ENCODE assay signal across 14 mouse cellular contexts in the genomic region with DNA sequence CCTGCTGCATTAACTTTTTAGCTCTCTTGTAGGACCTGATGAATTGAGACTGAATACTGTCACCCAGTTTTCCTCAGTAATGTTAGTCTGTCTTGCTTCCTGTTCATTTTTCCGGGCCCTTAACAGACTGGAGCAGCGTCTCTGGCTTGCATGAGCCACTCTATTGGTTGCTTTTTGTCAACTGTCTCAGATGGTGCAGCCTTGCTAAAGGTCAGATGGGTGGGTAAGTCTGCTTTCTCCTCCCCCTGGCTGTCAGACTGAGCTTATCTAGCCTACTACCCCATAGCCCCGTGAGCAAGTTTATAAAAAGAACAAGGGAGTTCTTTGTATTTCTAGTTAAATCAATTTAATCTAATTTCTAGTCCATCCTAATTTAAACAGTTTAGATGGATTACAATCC. TPM values are rescaled to one million over a fixed set of nuclear protein-coding genes. Genes with fewer than 3 reads are reported as not detected.
DNase-seq lines count a peak whose midpoint lies in the region; ATAC-seq lines count a peak whose summit lies in the region.
"Had no signal": no experiment of that assay in that cellular context is flagged by ENCODE, and none has a peak within 500 bp of the region (broad histone marks: within the 10 kb centered on the region; RNA-seq: fewer than 3 reads in every experiment).

No protein-coding gene starts in this region.

- H3K4me2 ChIP-seq in heart, embryonic 12.5 days, result peak overlapping the region; percentile 48
- H3K4me2 ChIP-seq in embryonic facial prominence, embryonic 14.5 days (ENCODE audit: low read depth, low read length), result no peak overlapping the region
- peak overlapping the region; percentile 6; the same call in 1 of the 2 replicates for H3K4me2 ChIP-seq in liver, embryonic 11.5 days
- H3K4me2 ChIP-seq in kidney, embryonic 15.5 days, result no peak overlapping the region
- H3K4me2 ChIP-seq: hindbrain, embryonic 12.5 days; lung, embryonic 15.5 days had no signal

- peak overlapping the region; percentile 77 for H3K27ac ChIP-seq in heart, embryonic 12.5 days (ENCODE audit: poor library complexity, severe bottlenecking)
- 0 out of 2 replicates have a peak overlapping the region, but pooled peaks have one; percentile 25 for H3K27ac ChIP-seq in embryonic facial prominence, embryonic 14.5 days (replicated peaks; ENCODE audit: low read depth, low read length)
- no peak overlapping the region for H3K27ac ChIP-seq in liver, embryonic 11.5 days (ENCODE audit: low read depth, low read length)
- H3K27ac ChIP-seq in kidney, embryonic 15.5 days, result no peak overlapping the region
- H3K27ac ChIP-seq: hindbrain, embryonic 12.5 days; lung, embryonic 15.5 days had no signal

- WGBS in heart, embryonic 12.5 days, result 10% methylated on average over 3 of the region's 3 CpGs
- WGBS in embryonic facial prominence, embryonic 14.5 days, result 52% methylated on average over 3 of the region's 3 CpGs
- 31% methylated on average over 3 of the region's 3 CpGs for WGBS in liver, embryonic 11.5 days
- 46% methylated on average over 3 of the region's 3 CpGs for WGBS in kidney, embryonic 15.5 days

- peaks cover 55% of the 10 kb centered on the region for H3K4me1 ChIP-seq in heart, embryonic 12.5 days (replicated peaks)
- H3K4me1 ChIP-seq in embryonic facial prominence, embryonic 14.5 days (ENCODE audit: control insufficient read depth, insufficient read depth, low read length), result peaks cover 5% of the 10 kb centered on the region; the same call in 1 of the 2 replicates
- peaks cover 29% of the 10 kb centered on the region for H3K4me1 ChIP-seq in liver, embryonic 11.5 days (replicated peaks; ENCODE audit: control insufficient read depth, insufficient read depth, low read length)
- peaks cover 20% of the 10 kb centered on the region for H3K4me1 ChIP-seq in kidney, embryonic 15.5 days

- no peaks in the 10 kb centered on the region for H3K36me3 ChIP-seq in heart, embryonic 12.5 days
- H3K36me3 ChIP-seq in embryonic facial prominence, embryonic 14.5 days (ENCODE audit: control insufficient read depth, insufficient read depth, low read length), result peaks cover 10% of the 10 kb centered on the region; the same call in 1 of the 2 replicates
- H3K36me3 ChIP-seq in liver, embryonic 11.5 days (ENCODE audit: control insufficient read depth, insufficient read depth, low read length), result peaks cover 2% of the 10 kb centered on the region; the same call in 1 of the 2 replicates
- H3K36me3 ChIP-seq in kidney, embryonic 15.5 days, result peaks cover 4% of the 10 kb centered on the region; the same call in 1 of the 2 replicates
- H3K36me3 ChIP-seq: hindbrain, embryonic 12.5 days; lung, embryonic 15.5 days had no signal

- 0 out of 2 replicates have a peak, but pooled peaks have one; percentile 63 for ATAC-seq in heart, embryonic 12.5 days (ENCODE audit: insufficient number of reproducible peaks, low FRiP score)
- no peak for ATAC-seq in embryonic facial prominence, embryonic 14.5 days (ENCODE audit: low read depth)
- ATAC-seq in liver, embryonic 11.5 days (replicated peaks; ENCODE audit: low FRiP score), result peak; percentile 88
- no peak; the same call in 1 of the 2 replicates for ATAC-seq in kidney, embryonic 15.5 days (replicated peaks; ENCODE audit: low FRiP score)
- ATAC-seq: forebrain, postnatal 0 days had no signal

- no peak overlapping the region for H3K9ac ChIP-seq in heart, embryonic 12.5 days
- H3K9ac ChIP-seq in embryonic facial prominence, embryonic 14.5 days (ENCODE audit: low read depth, low read length), result no peak overlapping the region
- no peak overlapping the region for H3K9ac ChIP-seq in liver, embryonic 11.5 days (ENCODE audit: low read depth, low read length)
- H3K9ac ChIP-seq in kidney, embryonic 15.5 days, result no peak overlapping the region
- H3K9ac ChIP-seq: forebrain, postnatal 0 days; hindbrain, embryonic 12.5 days; lung, embryonic 15.5 days had no signal

- no peak overlapping the region for H3K4me3 ChIP-seq in heart, embryonic 12.5 days
- no peak overlapping the region for H3K4me3 ChIP-seq in embryonic facial prominence, embryonic 14.5 days (ENCODE audit: low read depth, low read length)
- H3K4me3 ChIP-seq in liver, embryonic 11.5 days (ENCODE audit: low read depth, low read length), result no peak overlapping the region
- H3K4me3 ChIP-seq in kidney, embryonic 15.5 days (replicated peaks), result no peak overlapping the region
- H3K4me3 ChIP-seq: hindbrain, embryonic 12.5 days; lung, embryonic 15.5 days had no signal

- H3K27me3 ChIP-seq in heart, embryonic 12.5 days (replicated peaks), result no peaks in the 10 kb centered on the region
- H3K27me3 ChIP-seq in embryonic facial prominence, embryonic 14.5 days (replicated peaks; ENCODE audit: control insufficient read depth, insufficient read depth, low read length), result no peaks in the 10 kb centered on the region
- H3K27me3 ChIP-seq in liver, embryonic 11.5 days (replicated peaks; ENCODE audit: control insufficient read depth, insufficient read depth, low read length), result no peaks in the 10 kb centered on the region
- no peaks in the 10 kb centered on the region for H3K27me3 ChIP-seq in kidney, embryonic 15.5 days
- H3K27me3 ChIP-seq: hindbrain, embryonic 12.5 days; lung, embryonic 15.5 days had no signal

- no peak for DNase-seq in heart, adult 8-10 months (ENCODE audit: low spot score)
- peak; percentile 21 for DNase-seq in ES-CJ7 (ENCODE audit: low read depth, low spot score)
- DNase-seq in embryonic facial prominence, embryonic 14.5 days (ENCODE audit: low spot score), result no peak
- no peak for DNase-seq in liver, embryonic 11.5 days (ENCODE audit: low spot score)
- DNase-seq in frontal cortex, adult 2 months (ENCODE audit: extremely low spot score in 1 of 2, low spot score in 1 of 2), result no peak
- no peak for DNase-seq in thymus, postnatal 4 days
- DNase-seq: embryo, embryonic 11 days; forebrain, postnatal 0 days; layer of hippocampus, adult 9-11 months; thymus, adult 2 months had no signal

- no peaks in the 10 kb centered on the region for H3K9me3 ChIP-seq in heart, embryonic 12.5 days (replicated peaks)
- H3K9me3 ChIP-seq in embryonic facial prominence, embryonic 14.5 days (ENCODE audit: control insufficient read depth, low read length), result no peaks in the 10 kb centered on the region
- no peaks in the 10 kb centered on the region for H3K9me3 ChIP-seq in liver, embryonic 11.5 days (ENCODE audit: control insufficient read depth, low read length)
- H3K9me3 ChIP-seq in kidney, embryonic 15.5 days (replicated peaks), result no peaks in the 10 kb centered on the region
- H3K9me3 ChIP-seq: hindbrain, embryonic 12.5 days; lung, embryonic 15.5 days had no signal

RNA-seq across cellular contexts. Expression of a gene that starts 23.6 kb away (rescaled TPM):
- polyA plus RNA-seq in heart, embryonic 12.5 days (2016; fragmentation: Nextera tagmentation; extraction: Ambion mirVana), result 23.5 and 23.8 TPM in 2 replicates
- 10 to 100 TPM; 25.8 to 30.8 (median 29.1) TPM for total RNA-seq in heart, adult 8-10 months (2022)
- polyA plus RNA-seq in embryonic facial prominence, embryonic 14.5 days (2014; fragmentation: Nextera tagmentation; extraction: Ambion mirVana), result 21.5 and 23.4 TPM in 2 replicates
- 24.4 and 24.5 TPM in 2 replicates for polyA plus RNA-seq in liver, embryonic 11.5 days (2014; fragmentation: Nextera tagmentation; extraction: Ambion mirVana)
- polyA plus RNA-seq in frontal cortex, adult 2 months (2012; rRNA removed), result 32.4 and 34.3 TPM in 2 replicates
- 23.1 and 23.6 TPM in 2 replicates for polyA plus RNA-seq in kidney, embryonic 15.5 days (2015; fragmentation: Nextera tagmentation; extraction: Ambion mirVana)

Comparison
In these comparisons a context has a peak if more than half of its experiments do, and no peak if none do; other contexts are left out.
1. ATAC-seq: peak in heart, embryonic 12.5 days (single experiment) and liver, embryonic 11.5 days (single experiment); none in embryonic facial prominence, embryonic 14.5 days (single experiment) and kidney, embryonic 15.5 days (single experiment).
2. H3K27ac ChIP-seq: peak in heart, embryonic 12.5 days (single experiment) and embryonic facial prominence, embryonic 14.5 days (single experiment); none in liver, embryonic 11.5 days (single experiment) and kidney, embryonic 15.5 days (single experiment).
3. H3K4me2 ChIP-seq: peak in heart, embryonic 12.5 days (single experiment) and liver, embryonic 11.5 days (single experiment); none in embryonic facial prominence, embryonic 14.5 days (single experiment) and kidney, embryonic 15.5 days (single experiment).